Mouse (Mus musculus) hematopoietic stem cell, adult 5-6 weeks (primary cell): Measurements from ENCODE around the gene Amer2. TPM values are rescaled to one million over a fixed set of nuclear protein-coding genes. Genes with fewer than 3 reads are reported as not detected.

Experiments
- ATAC-seq, 2 experiments: fragments of 125-278 bp in 1 of 2; replicated peaks in 1 of 2; 2 replicates each; pipeline ENCODE4 v1.8.0; 2016 to 2017; ENCODE audit warnings: inconsistent platforms in 2 of 2, mild to moderate bottlenecking in 2 of 2, moderate number of reproducible peaks in 2 of 2, low read depth in 1 of 2, moderate TSS enrichment in 1 of 2; ENCODE audit not compliant: low FRiP score in 2 of 2, poor library complexity in 2 of 2, severe bottlenecking in 2 of 2, insufficient read depth in 1 of 2, low TSS enrichment in 1 of 2
- total RNA-seq: library from RNA; stranded (forward); fragments of 172-1452, 232-1000 nt; gene quantifications from 2 replicates; pipeline ENCODE4 v1.2.3, GENCODE M21; 2017

Amer2 gene
- total RNA-seq, 1 experiment from 2014 or later = 0.20 TPM

DNA sequence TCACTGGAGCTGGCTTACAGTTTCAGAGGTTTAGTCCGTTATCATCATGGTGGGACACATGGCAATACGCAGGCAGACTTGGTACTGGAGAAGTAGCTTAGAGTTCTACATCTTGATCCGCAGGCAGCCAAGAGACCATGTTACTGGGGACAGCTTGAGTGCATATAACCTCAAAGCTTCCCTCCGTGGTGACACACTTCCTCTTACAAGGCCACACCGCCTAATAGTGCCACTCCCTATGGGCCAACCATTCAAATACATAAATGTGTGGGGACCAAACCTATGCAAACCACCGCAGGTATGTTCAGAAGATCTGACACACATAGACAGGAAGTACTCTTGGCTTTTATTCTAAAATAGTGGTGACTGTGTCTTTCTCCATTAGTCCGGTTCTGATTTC lies 52.5 kb downstream of the Amer2 start:
- ATAC-seq = peak; percentile 59 to 69; a peak in 3 of 4 replicates

DNA sequence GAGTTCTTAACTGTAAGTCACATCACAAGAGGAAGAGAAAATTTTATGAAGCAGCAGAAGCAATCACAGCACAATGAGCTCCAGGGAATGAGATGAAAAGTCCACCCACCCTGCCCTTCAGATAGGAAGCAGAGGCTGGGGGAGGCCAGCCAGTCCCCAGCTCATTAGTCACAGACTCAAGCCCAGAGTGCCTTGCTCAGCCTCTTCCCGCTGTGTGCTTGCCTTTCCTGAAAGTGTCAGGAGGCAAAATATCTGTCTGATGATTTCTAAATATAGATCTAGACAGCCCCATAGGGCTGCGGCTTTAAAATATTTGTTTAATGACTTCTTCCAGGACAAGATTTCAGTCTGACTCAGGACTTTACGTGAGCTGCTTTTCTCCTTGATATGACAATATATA lies 54.8 kb downstream of the Amer2 start:
- ATAC-seq = no peak

DNA sequence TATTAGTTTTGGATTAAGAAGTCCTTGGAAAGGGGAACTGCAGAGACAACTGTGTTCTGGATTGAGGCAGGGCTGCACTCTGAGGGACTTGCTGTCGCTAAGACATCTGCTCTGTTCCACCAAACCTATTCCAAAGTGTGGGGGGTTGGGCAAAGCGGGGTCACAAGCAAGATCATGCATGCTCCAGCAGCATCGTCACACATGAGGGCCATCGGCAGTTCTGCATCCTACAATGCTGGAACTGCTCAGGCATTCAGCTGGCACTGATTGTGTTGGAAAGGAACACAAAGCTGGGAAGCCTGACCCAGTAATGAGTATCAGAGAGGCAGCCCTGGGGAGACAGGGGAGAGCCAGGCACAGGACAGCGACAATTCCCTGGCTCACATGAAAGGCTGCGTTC lies 56.5 kb downstream of the Amer2 start:
- no peak for ATAC-seq

DNA sequence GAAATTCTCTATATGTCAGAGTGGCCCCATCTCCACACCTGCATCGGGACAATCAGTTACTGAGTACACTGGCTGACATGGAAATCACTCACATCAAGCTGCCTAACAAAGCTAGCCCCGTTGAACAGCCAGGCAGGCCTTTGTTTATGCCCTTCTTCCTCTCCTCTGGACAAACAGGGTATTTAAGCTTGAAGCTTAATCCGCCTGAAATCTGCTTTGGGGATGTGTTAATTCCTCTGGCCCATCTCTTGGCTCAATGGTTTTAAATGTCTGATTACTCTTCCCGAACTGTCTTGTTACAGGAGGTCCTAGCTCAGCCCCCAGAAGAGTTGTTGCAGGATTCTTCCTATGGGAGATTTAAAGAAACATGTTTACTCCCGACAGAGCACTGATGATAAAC lies 58.5 kb downstream of the Amer2 start:
- ATAC-seq = no peak

DNA sequence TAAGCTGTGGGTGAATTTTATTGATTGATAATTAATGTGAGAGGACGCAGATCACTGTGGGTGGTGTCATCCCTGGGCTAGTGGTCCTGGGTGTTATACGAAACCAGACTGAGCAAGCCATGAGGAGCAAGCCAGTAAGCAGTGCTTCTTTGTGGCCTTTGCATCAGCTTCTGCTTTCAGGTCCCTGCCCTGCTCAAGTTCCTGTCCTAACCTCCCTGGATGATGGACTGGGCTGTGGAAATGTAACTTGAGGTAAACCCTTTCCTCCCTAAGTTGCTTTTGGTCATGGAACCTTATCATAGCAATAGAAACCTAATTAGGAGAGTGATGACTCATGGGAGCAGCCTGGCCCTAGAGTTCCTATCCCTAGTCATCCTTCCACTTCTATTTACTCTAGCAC lies 59.1 kb downstream of the Amer2 start:
- peak; percentile 22 to 36; a peak in 1 of 4 replicates for ATAC-seq

DNA sequence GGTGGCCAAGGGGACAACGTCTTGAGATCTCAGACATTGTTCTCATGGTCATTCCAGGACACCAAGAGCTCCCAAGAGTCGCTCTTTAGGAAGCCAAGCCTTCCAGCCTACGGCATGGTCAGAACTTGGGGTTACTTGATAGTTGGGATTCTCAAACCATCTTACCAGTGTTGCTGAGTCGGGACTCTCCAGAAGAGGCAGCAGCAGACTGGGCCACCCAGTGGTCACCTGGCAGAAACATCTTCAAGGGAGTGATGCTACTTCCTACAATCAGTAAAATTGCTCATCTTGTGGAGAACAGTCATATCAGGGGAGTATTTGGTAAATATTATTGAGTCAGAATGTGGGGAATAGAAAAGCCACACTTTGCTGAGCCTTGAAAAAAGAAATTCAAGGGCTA lies 62.5 kb downstream of the Amer2 start:
- ATAC-seq = no peak

DNA sequence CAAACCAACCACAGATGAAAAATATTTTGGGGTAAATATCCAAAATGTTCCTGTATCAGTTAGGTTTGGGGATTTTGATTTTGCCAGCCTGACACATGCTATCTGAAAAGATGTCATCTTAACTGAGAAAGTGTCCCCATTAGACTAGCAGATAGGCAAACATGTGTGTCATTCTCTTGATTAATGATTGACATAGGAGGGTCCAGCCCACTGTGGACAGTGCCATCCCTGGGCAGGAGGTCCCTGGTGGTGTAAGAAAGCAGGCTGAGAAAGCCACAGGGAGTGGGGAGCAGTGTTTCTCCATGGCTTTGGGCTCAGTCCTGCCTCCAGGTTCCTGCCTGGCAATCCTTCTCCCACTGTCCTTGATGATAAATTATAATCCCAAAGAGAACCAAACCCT lies 63.3 kb downstream of the Amer2 start:
- ATAC-seq = no peak

Other genes with a start within 250 kb of the Amer2 start
- 0.84 and 3.4 TPM in 2 replicates for gene Atp8a2, start 176.1 kb upstream of the Amer2 start, total RNA-seq
- gene Nupl1, start 121.8 kb upstream of the Amer2 start, total RNA-seq = not detected in 2 replicates
- gene Gm49336, start 121.8 kb upstream of the Amer2 start, total RNA-seq = 79.8 and 98.7 TPM in 2 replicates
- 60.0 and 67.3 TPM in 2 replicates for gene Mtmr6, start 108.0 kb upstream of the Amer2 start, total RNA-seq